Mouse (Mus musculus): ENCODE data around the gene Ripk3. TPM values are rescaled to one million over a fixed set of nuclear protein-coding genes. Genes with fewer than 3 reads are reported as not detected.

Gene Ripk3
- polyA plus RNA-seq, 1 experiment from 2014 or later: 52.1 TPM

- Histone ChIP-seq H3K4me1 (replicated peaks; ENCODE audit: control insufficient read depth, insufficient read depth, low read length) (no peaks in the 10 kb centered on the region), H3K27ac (ENCODE audit: low read depth, low read length) (no peak overlapping the region), H3K4me3 (ENCODE audit: low read depth, low read length) (no peak overlapping the region), H3K36me3 (ENCODE audit: control insufficient read depth, insufficient read depth, low read length) (peaks cover 14% of the 10 kb centered on the region; the same call in 1 of the 2 replicates), H3K27me3 (replicated peaks; ENCODE audit: control insufficient read depth, insufficient read depth, low read length) (no peaks in the 10 kb centered on the region), H3K9me3 (ENCODE audit: control insufficient read depth, low read length) (no peaks in the 10 kb centered on the region), H3K9ac (ENCODE audit: low read depth, low read length) (no peak overlapping the region), H3K4me2 (no peak overlapping the region)
- 55% methylated on average over 3 of the region's 3 CpGs for WGBS
- no peak for ATAC-seq (replicated peaks; ENCODE audit: low FRiP score)
- DNase-seq (ENCODE audit: low spot score): no peak
These were observed 53.3 kb downstream of the Ripk3 start for GRCm38 (mm10) chr14:55735334-55735733.

Other genes with a start within 250 kb of the Ripk3 start
- gene Pck2, start 248.6 kb downstream of the Ripk3 start, polyA plus RNA-seq (2014; fragmentation: Nextera tagmentation; extraction: Ambion mirVana): 49.8 and 50.9 TPM in 2 replicates
- 72.1 and 73.6 TPM in 2 replicates for gene Dcaf11, start 228.9 kb downstream of the Ripk3 start, polyA plus RNA-seq (2014; fragmentation: Nextera tagmentation; extraction: Ambion mirVana)
- gene A730061H03Rik, start 228.5 kb downstream of the Ripk3 start, polyA plus RNA-seq (2014; fragmentation: Nextera tagmentation; extraction: Ambion mirVana): 2.3 and 3.3 TPM in 2 replicates
- 2.2 and 2.6 TPM in 2 replicates for gene Fitm1, start 213.2 kb downstream of the Ripk3 start, polyA plus RNA-seq (2014; fragmentation: Nextera tagmentation; extraction: Ambion mirVana)
- 172 and 177 TPM in 2 replicates for gene Psme1, start 210.7 kb downstream of the Ripk3 start, polyA plus RNA-seq (2014; fragmentation: Nextera tagmentation; extraction: Ambion mirVana)
- 44.5 and 46.2 TPM in 2 replicates for gene Emc9, start 203.6 kb downstream of the Ripk3 start, polyA plus RNA-seq (2014; fragmentation: Nextera tagmentation; extraction: Ambion mirVana)
- 256 and 277 TPM in 2 replicates for gene Psme2, start 197.8 kb downstream of the Ripk3 start, polyA plus RNA-seq (2014; fragmentation: Nextera tagmentation; extraction: Ambion mirVana)
- 21.2 and 23.1 TPM in 2 replicates for gene Rnf31, start 197.2 kb downstream of the Ripk3 start, polyA plus RNA-seq (2014; fragmentation: Nextera tagmentation; extraction: Ambion mirVana)
- 11.6 and 13.0 TPM in 2 replicates for gene Irf9, start 185.3 kb downstream of the Ripk3 start, polyA plus RNA-seq (2014; fragmentation: Nextera tagmentation; extraction: Ambion mirVana)
- gene Rec8, start 170.8 kb downstream of the Ripk3 start, polyA plus RNA-seq (2014; fragmentation: Nextera tagmentation; extraction: Ambion mirVana): 2.8 and 5.2 TPM in 2 replicates
- 90.1 and 92.1 TPM in 2 replicates for gene Ipo4, start 152.9 kb downstream of the Ripk3 start, polyA plus RNA-seq (2014; fragmentation: Nextera tagmentation; extraction: Ambion mirVana)
- 2.7 and 2.8 TPM in 2 replicates for gene Gm49378, start 151.0 kb downstream of the Ripk3 start, polyA plus RNA-seq (2014; fragmentation: Nextera tagmentation; extraction: Ambion mirVana)
- gene Tm9sf1, start 145.1 kb downstream of the Ripk3 start, polyA plus RNA-seq (2014; fragmentation: Nextera tagmentation; extraction: Ambion mirVana): 79.8 and 83.8 TPM in 2 replicates
- 0.47 and 0.49 TPM in 2 replicates for gene Tssk4, start 138.7 kb downstream of the Ripk3 start, polyA plus RNA-seq (2014; fragmentation: Nextera tagmentation; extraction: Ambion mirVana)
- gene Mdp1, start 128.4 kb downstream of the Ripk3 start, polyA plus RNA-seq (2014; fragmentation: Nextera tagmentation; extraction: Ambion mirVana): 40.2 and 43.8 TPM in 2 replicates
- 54.9 and 58.0 TPM in 2 replicates for gene Gmpr2, start 116.9 kb downstream of the Ripk3 start, polyA plus RNA-seq (2014; fragmentation: Nextera tagmentation; extraction: Ambion mirVana)
- 489 and 507 TPM in 2 replicates for gene Nedd8, start 116.7 kb downstream of the Ripk3 start, polyA plus RNA-seq (2014; fragmentation: Nextera tagmentation; extraction: Ambion mirVana)
- 42.3 and 44.9 TPM in 2 replicates for gene Tinf2, start 107.0 kb downstream of the Ripk3 start, polyA plus RNA-seq (2014; fragmentation: Nextera tagmentation; extraction: Ambion mirVana)
- gene Tgm1, start 74.9 kb downstream of the Ripk3 start, polyA plus RNA-seq (2014; fragmentation: Nextera tagmentation; extraction: Ambion mirVana): 3.0 and 3.3 TPM in 2 replicates
- 22.8 and 24.0 TPM in 2 replicates for gene Rabggta, start 66.6 kb downstream of the Ripk3 start, polyA plus RNA-seq (2014; fragmentation: Nextera tagmentation; extraction: Ambion mirVana)
- gene Dhrs1, start 43.2 kb downstream of the Ripk3 start, polyA plus RNA-seq (2014; fragmentation: Nextera tagmentation; extraction: Ambion mirVana): 48.8 and 53.9 TPM in 2 replicates
- 70.6 and 76.1 TPM in 2 replicates for gene Nop9, start 43.2 kb downstream of the Ripk3 start, polyA plus RNA-seq (2014; fragmentation: Nextera tagmentation; extraction: Ambion mirVana)
- gene Cideb, start 30.4 kb downstream of the Ripk3 start, polyA plus RNA-seq (2014; fragmentation: Nextera tagmentation; extraction: Ambion mirVana): 8.9 and 9.1 TPM in 2 replicates
- 1.5 and 1.8 TPM in 2 replicates for gene Ltb4r2, start 27.4 kb downstream of the Ripk3 start, polyA plus RNA-seq (2014; fragmentation: Nextera tagmentation; extraction: Ambion mirVana)
- gene Ltb4r1, start 22.9 kb downstream of the Ripk3 start, polyA plus RNA-seq (2014; fragmentation: Nextera tagmentation; extraction: Ambion mirVana): 1.6 and 1.9 TPM in 2 replicates
- 3.9 and 4.8 TPM in 2 replicates for gene Adcy4, start 4.8 kb downstream of the Ripk3 start, polyA plus RNA-seq (2014; fragmentation: Nextera tagmentation; extraction: Ambion mirVana)
- 15.1 and 15.3 TPM in 2 replicates for gene Nfatc4, start 34.3 kb upstream of the Ripk3 start, polyA plus RNA-seq (2014; fragmentation: Nextera tagmentation; extraction: Ambion mirVana)
- gene Nynrin, start 65.1 kb upstream of the Ripk3 start, polyA plus RNA-seq (2014; fragmentation: Nextera tagmentation; extraction: Ambion mirVana): 12.0 and 12.2 TPM in 2 replicates
- 0.47 and 0.60 TPM in 2 replicates for gene Cbln3, start 95.5 kb upstream of the Ripk3 start, polyA plus RNA-seq (2014; fragmentation: Nextera tagmentation; extraction: Ambion mirVana)
- gene Khnyn, start 96.1 kb upstream of the Ripk3 start, polyA plus RNA-seq (2014; fragmentation: Nextera tagmentation; extraction: Ambion mirVana): 12.6 and 14.6 TPM in 2 replicates
- 24.3 and 30.5 TPM in 2 replicates for gene Sdr39u1, start 111.4 kb upstream of the Ripk3 start, polyA plus RNA-seq (2014; fragmentation: Nextera tagmentation; extraction: Ambion mirVana)
- not detected in 2 replicates for gene Cma1, start 155.8 kb upstream of the Ripk3 start, polyA plus RNA-seq (2014; fragmentation: Nextera tagmentation; extraction: Ambion mirVana)
- not detected in 2 replicates for gene Cma2, start 162.1 kb upstream of the Ripk3 start, polyA plus RNA-seq (2014; fragmentation: Nextera tagmentation; extraction: Ambion mirVana)
- not detected in 2 replicates for gene Mcpt1, start 229.1 kb upstream of the Ripk3 start, polyA plus RNA-seq (2014; fragmentation: Nextera tagmentation; extraction: Ambion mirVana)
- not detected in 2 replicates for gene Mcpt9, start 241.6 kb upstream of the Ripk3 start, polyA plus RNA-seq (2014; fragmentation: Nextera tagmentation; extraction: Ambion mirVana)

Data from liver, embryonic 11.5 days (tissue).